Mouse (Mus musculus): Measurements from ENCODE around the gene Itfg2. TPM values are rescaled to one million over a fixed set of nuclear protein-coding genes. Genes with fewer than 3 reads are reported as not detected.

Gene Itfg2
- polyA plus RNA-seq, 1 experiment from 2014 or later = 43.3 TPM

GRCm38 (mm10) chr6:128460321-128460720 is 35.6 kb upstream of the Itfg2 start:
- Histone ChIP-seq H3K9ac (replicated peaks; ENCODE audit: low read length) (no peak overlapping the region), H3K36me3 (ENCODE audit: control insufficient read depth, insufficient read depth, low read length) (no peaks in the 10 kb centered on the region), H3K4me2 (ENCODE audit: low read length) (no peak overlapping the region), H3K27ac (replicated peaks; ENCODE audit: low read depth, low read length) (no peak overlapping the region), H3K4me3 (replicated peaks; ENCODE audit: low read depth, low read length) (no peak overlapping the region), H3K4me1 (ENCODE audit: control insufficient read depth, insufficient read depth, low read length) (no peaks in the 10 kb centered on the region), H3K27me3 (ENCODE audit: control insufficient read depth, insufficient read depth, low read length) (no peaks in the 10 kb centered on the region), H3K9me3 (ENCODE audit: control insufficient read depth, low read length) (no peaks in the 10 kb centered on the region)
- WGBS = 33% methylated on average over 2 of the region's 2 CpGs
- ATAC-seq (ENCODE audit: low FRiP score, low TSS enrichment) = no peak
- DNase-seq = peak; percentile 24

- 78% methylated on average over 5 of the region's 5 CpGs for WGBS
- no peaks in the 10 kb centered on the region for H3K4me1 ChIP-seq (ENCODE audit: control insufficient read depth, insufficient read depth, low read length)
- H3K36me3 ChIP-seq (ENCODE audit: control insufficient read depth, insufficient read depth, low read length) = no peaks in the 10 kb centered on the region
- no peak overlapping the region for H3K9ac ChIP-seq (replicated peaks; ENCODE audit: low read length)
- no peak overlapping the region for H3K27ac ChIP-seq (replicated peaks; ENCODE audit: low read depth, low read length)
- DNase-seq (no peak), ATAC-seq (ENCODE audit: low FRiP score, low TSS enrichment) (no peak)
- H3K27me3 ChIP-seq (ENCODE audit: control insufficient read depth, insufficient read depth, low read length) = no peaks in the 10 kb centered on the region
- H3K4me2 ChIP-seq (ENCODE audit: low read length) = no peak overlapping the region
- no peak overlapping the region for H3K4me3 ChIP-seq (replicated peaks; ENCODE audit: low read depth, low read length)
- no peaks in the 10 kb centered on the region for H3K9me3 ChIP-seq (ENCODE audit: control insufficient read depth, low read length)
Measured at GRCm38 (mm10) chr6:128457186-128457585, 32.5 kb upstream of the Itfg2 start.

- no peak overlapping the region for H3K4me3 ChIP-seq (replicated peaks; ENCODE audit: low read depth, low read length)
- WGBS = 90% methylated on average over 12 of the region's 12 CpGs
- H3K4me2 ChIP-seq (ENCODE audit: low read length) = no peak overlapping the region
- H3K9ac ChIP-seq (replicated peaks; ENCODE audit: low read length) = no peak overlapping the region
- no peak for DNase-seq
- H3K36me3 ChIP-seq (ENCODE audit: control insufficient read depth, insufficient read depth, low read length) = no peaks in the 10 kb centered on the region
- no peaks in the 10 kb centered on the region for H3K9me3 ChIP-seq (ENCODE audit: control insufficient read depth, low read length)
- H3K27ac ChIP-seq (replicated peaks; ENCODE audit: low read depth, low read length) = no peak overlapping the region
- no peaks in the 10 kb centered on the region for H3K4me1 ChIP-seq (ENCODE audit: control insufficient read depth, insufficient read depth, low read length)
- ATAC-seq (ENCODE audit: low FRiP score, low TSS enrichment) = no peak
- no peaks in the 10 kb centered on the region for H3K27me3 ChIP-seq (ENCODE audit: control insufficient read depth, insufficient read depth, low read length)
Measured at GRCm38 (mm10) chr6:128455835-128456605, 31.3 kb upstream of the Itfg2 start.

GRCm38 (mm10) chr6:128447063-128447462 is 22.3 kb upstream of the Itfg2 start:
- Histone ChIP-seq H3K4me2 (ENCODE audit: low read length) (no peak overlapping the region), H3K27me3 (ENCODE audit: control insufficient read depth, insufficient read depth, low read length) (no peaks in the 10 kb centered on the region)

GRCm38 (mm10) chr6:128445761-128446535 is 21.2 kb upstream of the Itfg2 start:
- peak; percentile 84 for DNase-seq
- Histone ChIP-seq H3K4me2 (ENCODE audit: low read length) (peak overlapping the region; percentile 28), H3K9me3 (ENCODE audit: control insufficient read depth, low read length) (no peaks in the 10 kb centered on the region), H3K9ac (replicated peaks; ENCODE audit: low read length) (no peak overlapping the region), H3K36me3 (ENCODE audit: control insufficient read depth, insufficient read depth, low read length) (no peaks in the 10 kb centered on the region), H3K4me3 (replicated peaks; ENCODE audit: low read depth, low read length) (no peak overlapping the region), H3K27ac (replicated peaks; ENCODE audit: low read depth, low read length) (no peak overlapping the region), H3K4me1 (ENCODE audit: control insufficient read depth, insufficient read depth, low read length) (no peaks in the 10 kb centered on the region), H3K27me3 (ENCODE audit: control insufficient read depth, insufficient read depth, low read length) (no peaks in the 10 kb centered on the region)
- peak; percentile 48; the same call in 1 of the 2 replicates for ATAC-seq (ENCODE audit: low FRiP score, low TSS enrichment)
- WGBS = 13% methylated on average over 14 of the region's 14 CpGs

More at GRCm38 (mm10) chr6:128447063-128447462, 22.3 kb upstream of the Itfg2 start:
- no peaks in the 10 kb centered on the region for H3K4me1 ChIP-seq (ENCODE audit: control insufficient read depth, insufficient read depth, low read length)
- H3K36me3 ChIP-seq (ENCODE audit: control insufficient read depth, insufficient read depth, low read length) = no peaks in the 10 kb centered on the region
- no peak for ATAC-seq (ENCODE audit: low FRiP score, low TSS enrichment)
- H3K9me3 ChIP-seq (ENCODE audit: control insufficient read depth, low read length) = no peaks in the 10 kb centered on the region
- 94% methylated on average over 5 of the region's 5 CpGs for WGBS
- no peak overlapping the region for H3K27ac ChIP-seq (replicated peaks; ENCODE audit: low read depth, low read length)
- DNase-seq = no peak
- no peak overlapping the region for H3K4me3 ChIP-seq (replicated peaks; ENCODE audit: low read depth, low read length)
- H3K9ac ChIP-seq (replicated peaks; ENCODE audit: low read length) = no peak overlapping the region

GRCm38 (mm10) chr6:128440238-128440637 is 15.5 kb upstream of the Itfg2 start:
- no peak for DNase-seq
- 94% methylated on average over 2 of the region's 2 CpGs for WGBS
- Histone ChIP-seq H3K9ac (replicated peaks; ENCODE audit: low read length) (no peak overlapping the region), H3K27me3 (ENCODE audit: control insufficient read depth, insufficient read depth, low read length) (no peaks in the 10 kb centered on the region), H3K36me3 (ENCODE audit: control insufficient read depth, insufficient read depth, low read length) (peaks cover 13% of the 10 kb centered on the region), H3K4me2 (ENCODE audit: low read length) (no peak overlapping the region), H3K4me3 (replicated peaks; ENCODE audit: low read depth, low read length) (no peak overlapping the region), H3K9me3 (ENCODE audit: control insufficient read depth, low read length) (no peaks in the 10 kb centered on the region), H3K4me1 (ENCODE audit: control insufficient read depth, insufficient read depth, low read length) (peaks cover 11% of the 10 kb centered on the region), H3K27ac (replicated peaks; ENCODE audit: low read depth, low read length) (no peak overlapping the region)
- no peak for ATAC-seq (ENCODE audit: low FRiP score, low TSS enrichment)

- Histone ChIP-seq H3K9me3 (ENCODE audit: control insufficient read depth, low read length) (no peaks in the 10 kb centered on the region), H3K4me3 (replicated peaks; ENCODE audit: low read depth, low read length) (peak overlapping the region; percentile 98), H3K4me2 (ENCODE audit: low read length) (peak overlapping the region; percentile 60), H3K36me3 (ENCODE audit: control insufficient read depth, insufficient read depth, low read length) (peaks cover 27% of the 10 kb centered on the region), H3K27me3 (ENCODE audit: control insufficient read depth, insufficient read depth, low read length) (no peaks in the 10 kb centered on the region), H3K27ac (replicated peaks; ENCODE audit: low read depth, low read length) (0 out of 2 replicates have a peak overlapping the region, but pooled peaks have one; percentile 9), H3K4me1 (ENCODE audit: control insufficient read depth, insufficient read depth, low read length) (peaks cover 11% of the 10 kb centered on the region), H3K9ac (replicated peaks; ENCODE audit: low read length) (peak overlapping the region; percentile 36; the same call in 1 of the 2 replicates)
- no peak for DNase-seq
- 30% methylated on average over 18 of the region's 18 CpGs for WGBS
- ATAC-seq (ENCODE audit: low FRiP score, low TSS enrichment) = peak; percentile 48
Measured at GRCm38 (mm10) chr6:128438871-128439341, 14.2 kb upstream of the Itfg2 start.

GRCm38 (mm10) chr6:128438317-128438870 is 13.7 kb upstream of the Itfg2 start, which contains the start of gene Fkbp4:
Gene Fkbp4, minus strand, starts transcription at chr6:128438677.
- Histone ChIP-seq H3K27ac (replicated peaks; ENCODE audit: low read depth, low read length) (peak within 1 kb of the TSS; percentile 92), H3K4me3 (replicated peaks; ENCODE audit: low read depth, low read length) (peak within 1 kb of the TSS; percentile 98), H3K27me3 (ENCODE audit: control insufficient read depth, insufficient read depth, low read length) (no peaks in the 10 kb centered on the region), H3K4me1 (ENCODE audit: control insufficient read depth, insufficient read depth, low read length) (peaks cover 11% of the 10 kb centered on the region), H3K4me2 (ENCODE audit: low read length) (peak within 1 kb of the TSS; percentile 60), H3K9me3 (ENCODE audit: control insufficient read depth, low read length) (no peaks in the 10 kb centered on the region), H3K36me3 (ENCODE audit: control insufficient read depth, insufficient read depth, low read length) (peaks cover 32% of the 10 kb centered on the region), H3K9ac (replicated peaks; ENCODE audit: low read length) (peak within 1 kb of the TSS; percentile 97)
- ATAC-seq (ENCODE audit: low FRiP score, low TSS enrichment) (peak; percentile 94), DNase-seq (peak; percentile 98)
- under 1% methylated on average over 62 of the region's 67 CpGs for WGBS
